Mouse (Mus musculus): ENCODE measurements around the gene Mcur1.

- TF ChIP-seq CTCF (IDR thresholded peaks at IDR 0.05; ENCODE audit: low read depth, low read length) (no peak), POLR2A (IDR thresholded peaks at IDR 0.05; ENCODE audit: borderline replicate concordance, low read depth, low read length) (no peak)
Observed at GRCm38 (mm10) chr13:43493725-43494124, 66.3 kb downstream of the Mcur1 start.
